Mouse (Mus musculus) hindbrain, postnatal 0 days (tissue): ENCODE measurements around the gene Sult5a1. TPM values are rescaled to one million over a fixed set of nuclear protein-coding genes. Genes with fewer than 3 reads are reported as not detected.
"Not testable (repeated sequence)": the region's sequence is repeated elsewhere in the genome, so short reads cannot be mapped to it uniquely, and the experiment has no call there.

Experiments used
- ATAC-seq: fragments of 200-750 bp; cut with Nextera tagmentation; 2 replicates; pipeline ENCODE4 v1.8.0; 2017; ENCODE audit warnings: mild to moderate bottlenecking, moderate TSS enrichment, moderate library complexity
- DNase-seq: peaks from one replicate; pipeline ENCODE4 v3.0.0-alpha.2; 2015; ENCODE audit warnings: low spot score
- H3K27ac ChIP-seq: fragments of 300-500 bp; sonication (generic); 2 replicates; pipeline ENCODE4 v1.5.1; 2014; ENCODE audit warnings: mild to moderate bottlenecking
- H3K27me3 ChIP-seq: fragments of 300-500 bp; sonication (generic); 2 replicates; pipeline ENCODE4 v1.6.1; 2014; ENCODE audit warnings: low read length, mixed read lengths; ENCODE audit not compliant: insufficient read depth
- H3K36me3 ChIP-seq: fragments of 300-500 bp; sonication (generic); 2 replicates; pipeline ENCODE4 v1.6.1; 2014; ENCODE audit warnings: low read length, mixed read lengths; ENCODE audit not compliant: insufficient read depth
- H3K4me1 ChIP-seq: fragments of 300-500 bp; sonication (generic); 2 replicates; pipeline ENCODE4 v1.6.1; 2014; ENCODE audit warnings: antibody characterized with exemption, low read length, mixed read lengths; ENCODE audit not compliant: insufficient read depth
- H3K4me2 ChIP-seq: fragments of 300-500 bp; sonication (generic); 2 replicates; pipeline ENCODE4 v1.6.1; 2014; ENCODE audit warnings: low read depth, mild to moderate bottlenecking, low read length, moderate library complexity, mixed read lengths
- H3K4me3 ChIP-seq: fragments of 300-500 bp; sonication (generic); 2 replicates; pipeline ENCODE4 v1.5.1; 2014; ENCODE audit warnings: low read length
- H3K9ac ChIP-seq: fragments of 300-500 bp; sonication (generic); replicated peaks from 2 replicates; pipeline ENCODE4 v1.6.1; 2014; ENCODE audit warnings: mild to moderate bottlenecking, low read length, moderate library complexity, mixed read lengths
- H3K9me3 ChIP-seq: fragments of 300-500 bp; sonication (generic); 2 replicates; pipeline ENCODE4 v1.6.1; 2016; ENCODE audit warnings: low read length, mixed read lengths
- CTCF ChIP-seq: IDR thresholded peaks from 2 replicates; pipeline ENCODE4 v1.5.1; 2016; ENCODE audit warnings: antibody characterized with exemption, control low read depth, low read depth
- WGBS: fragments of 180-500 bp; shearing (Covaris S2); extraction: QIAGEN DNeasy Blood & Tissue Kit; methylation state at CpG from one replicate; pipeline ENCODE4 v1.1.7; 2014; 5-methylcytosine and 5-hydroxymethylcytosine counted together
- polyA plus RNA-seq: library from polyadenylated mRNA; unstranded; fragments of >200 nt; fragmentation: Nextera tagmentation; extraction: Ambion mirVana; gene quantifications from 2 replicates; pipeline ENCODE4 v1.2.1, GENCODE M21; 2015
- total RNA-seq: library from RNA; depleted of rRNA; stranded (reverse); fragments of >200 nt; gene quantifications from 2 replicates; pipeline ENCODE4 v1.2.3, GENCODE M21; 2014

Sult5a1 gene
- total and polyA plus RNA-seq, 2 experiments from 2014 or later, result 2.9 to 3.7 TPM

DNA sequence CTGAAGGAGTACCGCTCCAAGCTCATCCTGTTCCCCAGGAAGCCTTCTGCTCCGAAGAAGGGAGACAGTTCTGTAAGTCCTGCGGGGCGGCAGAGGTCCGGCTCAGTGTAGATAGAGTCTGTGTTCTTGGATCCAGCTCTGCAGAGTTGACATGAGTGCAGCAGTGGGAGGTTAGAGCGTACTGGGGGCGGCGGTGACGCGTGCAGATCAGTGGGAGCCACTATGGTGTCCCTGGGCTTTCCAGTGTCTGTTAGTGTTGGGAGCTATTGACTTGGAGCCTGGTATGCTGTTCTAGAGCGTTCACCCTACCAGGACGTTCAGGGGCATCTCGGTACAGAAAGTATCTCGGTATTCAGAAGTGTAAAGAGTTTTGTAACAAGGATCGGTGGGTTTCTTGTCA is 54.8 kb downstream of the Sult5a1 start:
- ATAC-seq, result no peak
- WGBS, result 20% methylated on average over 14 of the region's 15 CpGs
- no peak for TF ChIP-seq CTCF

DNA sequence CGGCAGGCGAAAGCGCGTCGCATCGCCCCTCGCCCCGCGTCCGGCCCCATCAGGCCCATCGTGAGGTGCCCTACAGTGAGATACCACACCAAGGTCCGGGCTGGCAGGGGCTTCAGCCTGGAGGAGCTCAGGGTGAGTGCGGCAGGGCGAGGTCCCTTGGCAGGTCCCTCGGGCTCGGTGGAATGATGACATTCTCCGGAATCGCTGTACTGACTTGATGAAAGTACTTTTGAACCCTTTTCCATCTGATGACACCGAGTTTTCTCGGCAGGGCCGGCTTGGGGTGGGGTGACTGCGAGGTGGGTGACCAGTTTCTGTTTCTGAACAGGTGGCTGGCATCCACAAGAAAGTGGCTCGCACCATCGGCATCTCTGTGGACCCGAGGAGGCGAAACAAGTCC is 55.3 kb downstream of the Sult5a1 start:
- H3K4me3 ChIP-seq, result peak overlapping the region; percentile 91
- H3K9me3 ChIP-seq, H3K27me3 ChIP-seq, DNase-seq, ATAC-seq, H3K4me1 ChIP-seq: not testable (repeated sequence)
- H3K4me2 ChIP-seq, result peak overlapping the region; percentile 83
- under 1% methylated on average over 25 of the region's 26 CpGs for WGBS
- H3K36me3 ChIP-seq, result peaks cover 24% of the 10 kb centered on the region; the same call in 1 of the 2 replicates
- peak overlapping the region; percentile 98 for H3K27ac ChIP-seq
- peak overlapping the region; percentile 93 for H3K9ac ChIP-seq

More for the DNA sequence above, 54.8 kb downstream of the Sult5a1 start:
- Histone ChIP-seq H3K27me3 (no peaks in the 10 kb centered on the region), H3K9ac (peak overlapping the region; percentile 93), H3K4me1 (peaks cover 7% of the 10 kb centered on the region), H3K27ac (peak overlapping the region; percentile 98; the same call in 1 of the 2 replicates), H3K9me3 (no peaks in the 10 kb centered on the region), H3K36me3 (peaks cover 20% of the 10 kb centered on the region; the same call in 1 of the 2 replicates), H3K4me2 (peak overlapping the region; percentile 83), H3K4me3 (peak overlapping the region; percentile 91)
- DNase-seq, result no peak

DNA sequence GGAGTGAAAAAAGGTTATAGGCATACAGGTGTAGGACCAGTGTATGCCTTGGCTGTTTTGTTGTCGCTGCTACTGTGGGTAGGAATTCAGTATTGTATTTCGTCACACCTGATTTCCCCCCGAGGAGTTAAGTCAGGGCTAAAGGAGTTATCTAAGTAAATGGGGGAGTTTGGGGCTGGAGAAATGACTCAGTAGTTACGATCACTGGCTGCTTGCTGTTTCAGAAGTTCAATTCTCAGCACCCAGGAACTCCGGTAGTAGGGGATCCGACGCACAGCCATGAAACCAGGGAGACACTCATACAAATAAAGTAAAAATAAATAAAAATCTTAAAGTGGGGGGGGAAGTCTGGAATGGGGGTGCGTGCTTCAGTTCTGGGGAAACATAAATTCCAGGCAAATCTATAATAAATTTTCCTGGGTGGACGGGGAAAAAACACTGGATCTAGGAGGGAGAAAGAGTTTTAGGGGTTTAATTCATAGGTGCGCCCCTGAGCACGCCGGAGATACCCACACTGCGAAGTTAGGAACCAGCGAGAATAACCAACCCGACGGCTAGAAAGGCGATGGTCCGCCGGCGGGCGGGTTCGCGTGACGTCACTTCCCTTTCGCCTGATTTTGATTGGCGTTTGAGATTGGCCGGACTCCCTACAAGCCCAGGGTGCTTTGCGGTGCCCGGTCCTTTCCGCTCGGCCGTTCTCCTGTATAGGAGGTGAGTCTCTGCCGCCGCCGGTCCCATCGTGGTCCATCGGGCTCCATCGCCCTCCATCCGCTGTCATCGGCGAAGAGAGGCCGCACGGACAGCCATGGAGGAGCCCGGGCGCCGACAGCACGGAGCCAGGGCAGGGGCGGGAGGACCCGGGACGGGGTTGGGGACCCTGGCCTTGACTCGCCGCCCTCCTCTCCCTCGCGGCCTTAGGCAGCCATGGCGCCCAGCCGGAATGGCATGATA is 56.1 kb downstream of the Sult5a1 start, which contains the start of gene Rpl13:
Rpl13 (plus strand) TSS at position 616 of the 951 bp plus-strand sequence.
- no peaks in the 10 kb centered on the region for H3K27me3 ChIP-seq
- ATAC-seq (peak; percentile 94), DNase-seq (peak; percentile 99)
- peak within 1 kb of the TSS; percentile 98 for H3K27ac ChIP-seq
- H3K4me1 ChIP-seq, result peaks cover 7% of the 10 kb centered on the region
- H3K4me3 ChIP-seq, result peak within 1 kb of the TSS; percentile 91
- no peaks in the 10 kb centered on the region for H3K9me3 ChIP-seq
- TF ChIP-seq CTCF, result 0 out of 2 replicates have a peak, but pooled peaks have one; percentile 7
- peaks cover 24% of the 10 kb centered on the region; the same call in 1 of the 2 replicates for H3K36me3 ChIP-seq
- 2% methylated on average over 56 of the region's 56 CpGs for WGBS
- H3K4me2 ChIP-seq, result peak within 1 kb of the TSS; percentile 83
- H3K9ac ChIP-seq, result peak within 1 kb of the TSS; percentile 93

DNA sequence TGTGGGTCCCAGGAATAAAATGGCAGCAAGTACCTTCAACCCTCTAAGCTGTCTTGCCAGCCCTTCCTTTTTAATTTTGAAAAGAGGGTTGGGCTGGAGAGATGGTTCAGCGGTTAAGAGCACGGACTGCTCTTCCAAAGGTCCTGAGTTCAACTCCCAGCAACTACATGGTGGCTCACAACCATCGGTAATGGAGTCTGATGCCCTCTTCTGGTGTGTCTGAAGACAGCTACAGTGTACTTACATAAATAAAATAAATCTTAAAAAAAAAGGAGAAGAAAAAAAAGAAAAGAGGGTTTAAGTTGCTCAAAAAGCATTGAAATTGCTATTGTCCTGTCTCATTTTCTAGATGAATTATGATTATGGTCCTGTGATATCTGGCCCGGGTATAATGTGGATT is 56.9 kb downstream of the Sult5a1 start:
- peak; percentile 19 for TF ChIP-seq CTCF
- Histone ChIP-seq H3K27ac (no peak overlapping the region), H3K9me3 (no peaks in the 10 kb centered on the region), H3K36me3 (peaks cover 24% of the 10 kb centered on the region; the same call in 1 of the 2 replicates), H3K27me3 (no peaks in the 10 kb centered on the region), H3K4me3 (no peak overlapping the region; the same call in 1 of the 2 replicates), H3K4me2 (peak overlapping the region; percentile 83; the same call in 1 of the 2 replicates), H3K4me1 (peaks cover 7% of the 10 kb centered on the region), H3K9ac (no peak overlapping the region)
- 81% methylated on average over 4 of the region's 4 CpGs for WGBS
- DNase-seq (no peak), ATAC-seq (no peak)

DNA sequence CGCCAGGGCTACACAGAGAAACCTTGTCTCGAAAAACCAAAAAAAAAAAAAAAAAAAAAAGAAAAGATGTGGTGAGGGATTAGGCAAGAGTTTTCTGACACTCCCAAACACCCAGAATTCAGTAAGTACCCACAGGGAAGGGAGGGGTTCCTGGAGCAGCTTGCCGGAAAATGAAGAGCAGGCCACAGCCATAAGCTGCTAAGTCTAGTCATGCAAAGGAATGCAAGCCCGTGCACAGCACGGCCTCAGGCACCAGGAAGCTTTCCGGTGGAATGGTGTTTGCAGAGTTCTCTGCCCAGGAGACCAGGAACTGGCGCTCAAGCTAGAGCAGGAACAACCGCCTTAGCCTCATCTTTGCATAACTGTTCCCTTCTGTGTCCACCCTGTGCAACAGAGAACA is 57.8 kb downstream of the Sult5a1 start:
- WGBS, result 71% methylated on average over 8 of the region's 8 CpGs
- no peak overlapping the region for H3K27ac ChIP-seq
- H3K4me2 ChIP-seq, result no peak overlapping the region
- no peaks in the 10 kb centered on the region for H3K27me3 ChIP-seq
- H3K4me3 ChIP-seq, result no peak overlapping the region
- DNase-seq, result no peak
- no peaks in the 10 kb centered on the region for H3K9me3 ChIP-seq
- peaks cover 19% of the 10 kb centered on the region; the same call in 1 of the 2 replicates for H3K36me3 ChIP-seq
- no peak for TF ChIP-seq CTCF
- H3K9ac ChIP-seq, result no peak overlapping the region
- H3K4me1 ChIP-seq, result peaks cover 7% of the 10 kb centered on the region
- no peak for ATAC-seq

DNA sequence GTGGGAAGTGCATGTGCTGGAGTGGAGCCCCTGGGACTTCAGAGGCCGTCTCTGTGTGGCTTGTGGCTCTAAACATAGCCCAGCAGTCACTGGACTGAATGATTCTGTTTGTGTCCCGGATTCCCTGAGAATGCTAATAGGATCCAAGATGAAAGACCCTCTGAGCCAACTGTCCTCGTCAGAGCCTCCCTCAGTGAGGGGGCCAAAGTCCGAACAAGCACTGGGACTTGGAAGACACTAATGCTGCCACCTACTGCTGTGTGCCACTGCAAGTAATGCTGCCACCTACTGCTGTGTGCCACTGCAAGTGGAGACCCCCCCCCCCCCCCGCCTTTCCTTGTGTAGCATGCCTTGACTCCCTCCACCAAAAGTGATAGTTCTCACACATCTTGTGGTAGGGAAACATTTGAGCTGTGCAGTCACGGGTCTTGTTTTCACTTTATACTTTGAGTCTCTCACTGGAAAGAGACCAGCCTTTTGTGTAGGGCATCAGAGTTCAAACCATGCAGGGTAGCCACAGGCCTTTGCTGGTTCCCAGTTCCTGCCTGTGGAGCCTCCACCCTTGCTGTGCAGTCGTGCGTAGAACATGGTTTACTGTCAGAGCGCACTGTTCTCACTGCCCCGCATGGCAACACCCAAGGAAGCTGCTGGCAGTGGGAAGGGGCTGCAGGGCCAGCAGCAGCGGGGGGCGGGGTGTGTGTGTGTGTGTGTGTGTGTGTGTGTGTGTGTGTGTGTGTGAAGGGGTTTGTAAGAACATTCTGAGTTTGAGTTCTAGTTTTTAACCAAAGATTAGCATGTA is 60.1 kb downstream of the Sult5a1 start:
- 56% methylated on average over 12 of the region's 12 CpGs for WGBS
- ATAC-seq, result peak; percentile 62

More for the DNA sequence above, 60.1 kb downstream of the Sult5a1 start:
- Histone ChIP-seq H3K9ac (no peak overlapping the region), H3K27me3 (no peaks in the 10 kb centered on the region), H3K4me3 (no peak overlapping the region), H3K9me3 (no peaks in the 10 kb centered on the region), H3K36me3 (peaks cover 28% of the 10 kb centered on the region), H3K4me1 (no peaks in the 10 kb centered on the region), H3K27ac (peak overlapping the region; percentile 81), H3K4me2 (no peak overlapping the region)
- DNase-seq, result peak; percentile 78
- peak; percentile 51 for TF ChIP-seq CTCF
